Mouse (Mus musculus): ENCODE data around the gene Gm10203.
A peak's percentile ranks its signal among the peaks of the same experiment; 100 is the strongest.
"Not testable (repeated sequence)": the region's sequence is repeated elsewhere in the genome, so short reads cannot be mapped to it uniquely, and the experiment has no call there.

Gm10203 gene

GRCm38 (mm10) chr6:149129870-149130269, at the start of gene Gm10203:
Gene Gm10203, plus strand, starts transcription at chr6:149130170.
- DNase-seq (ENCODE audit: inconsistent age in 2 of 2, low spot score in 1 of 2) = not testable (repeated sequence)

DNA sequence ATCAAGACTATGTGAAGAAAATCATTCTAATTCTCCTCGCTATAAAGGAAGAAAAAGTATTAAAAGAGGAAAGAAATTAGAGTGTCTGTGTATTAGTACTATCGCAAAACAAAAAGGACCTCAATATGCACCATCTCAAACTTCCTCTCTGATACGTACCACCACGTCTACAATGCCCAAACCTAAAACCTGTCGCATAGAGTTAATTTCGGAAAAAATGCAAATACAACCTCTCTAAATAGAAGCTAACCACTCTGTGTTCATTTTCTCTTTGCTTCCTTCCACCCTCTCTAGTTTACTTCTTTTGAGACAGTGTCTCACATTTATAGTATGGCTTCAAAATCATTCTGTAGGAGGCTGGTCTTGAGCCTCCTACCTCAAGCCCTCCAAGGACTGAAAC, 37.6 kb upstream of the Gm10203 start:
- no peak for DNase-seq (ENCODE audit: inconsistent age in 2 of 2, low spot score in 1 of 2)

GRCm38 (mm10) chr6:149093465-149093864, 36.5 kb upstream of the Gm10203 start:
- peak; percentile 33 to 75 for DNase-seq (ENCODE audit: inconsistent age in 2 of 2, low spot score in 1 of 2)

DNA sequence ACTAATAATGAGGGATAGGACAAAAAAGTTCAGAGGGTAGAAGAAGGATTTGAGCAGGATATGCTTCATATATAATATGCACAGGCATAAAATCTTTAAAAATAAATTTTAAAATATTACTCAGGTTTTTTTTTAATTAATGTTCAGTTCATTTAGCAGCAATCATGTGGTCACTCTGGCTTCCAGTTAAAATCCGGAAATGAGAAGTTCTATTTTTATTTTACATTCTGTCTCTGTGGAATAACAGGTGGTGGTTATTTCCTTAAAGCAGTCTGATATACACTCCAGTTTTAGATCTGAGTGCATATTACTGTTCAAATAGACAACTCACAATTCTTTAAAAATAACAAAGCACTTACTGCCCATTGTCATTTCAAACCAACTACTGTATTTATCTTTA, 35.4 kb upstream of the Gm10203 start:
- no peak for DNase-seq (ENCODE audit: inconsistent age in 2 of 2, low spot score in 1 of 2)

DNA sequence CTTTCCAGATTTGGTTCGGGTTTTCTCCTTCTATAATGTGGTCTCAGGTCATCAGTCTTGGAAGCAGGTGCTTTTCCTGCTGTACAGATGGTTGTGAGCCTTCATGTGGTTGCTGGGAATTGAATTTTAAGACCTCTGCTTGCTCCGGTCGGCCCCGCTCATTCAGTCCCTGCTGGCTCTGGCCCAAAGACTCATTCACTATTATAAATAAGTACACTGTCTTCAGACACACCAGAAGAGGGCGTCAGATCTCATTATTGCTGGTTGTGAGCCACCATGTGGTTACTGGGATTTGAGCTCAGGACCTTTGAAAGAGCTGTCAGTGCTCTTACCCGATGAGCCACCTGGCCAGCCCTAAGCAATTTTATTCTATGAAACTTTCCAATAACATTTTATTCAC, 34.6 kb upstream of the Gm10203 start:
- peak in 1 of 2 experiments; percentile 43 for DNase-seq (ENCODE audit: inconsistent age in 2 of 2, low spot score in 1 of 2)

GRCm38 (mm10) chr6:149096233-149096632, 33.7 kb upstream of the Gm10203 start:
- no peak for DNase-seq (ENCODE audit: inconsistent age in 2 of 2, low spot score in 1 of 2)

DNA sequence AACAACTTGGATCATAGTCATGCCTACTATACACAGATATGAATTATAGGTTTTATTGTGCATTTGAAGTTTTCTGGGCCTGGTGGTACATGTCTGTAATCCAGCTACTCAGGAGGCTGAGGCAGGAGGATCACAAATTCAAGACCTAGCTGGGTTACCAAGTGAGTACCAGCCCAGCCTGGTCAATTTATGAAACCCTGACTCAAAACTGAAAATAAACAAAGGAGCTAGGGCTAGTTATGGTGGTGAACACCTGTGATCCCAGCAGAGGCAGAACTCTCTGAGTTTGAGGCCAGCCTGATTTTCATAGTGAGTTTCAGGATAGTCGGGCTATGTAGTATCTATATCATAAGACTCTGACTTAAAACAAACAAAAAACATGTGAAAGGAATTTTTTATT, 32.7 kb upstream of the Gm10203 start:
- no peak for DNase-seq (ENCODE audit: inconsistent age in 2 of 2, low spot score in 1 of 2)

DNA sequence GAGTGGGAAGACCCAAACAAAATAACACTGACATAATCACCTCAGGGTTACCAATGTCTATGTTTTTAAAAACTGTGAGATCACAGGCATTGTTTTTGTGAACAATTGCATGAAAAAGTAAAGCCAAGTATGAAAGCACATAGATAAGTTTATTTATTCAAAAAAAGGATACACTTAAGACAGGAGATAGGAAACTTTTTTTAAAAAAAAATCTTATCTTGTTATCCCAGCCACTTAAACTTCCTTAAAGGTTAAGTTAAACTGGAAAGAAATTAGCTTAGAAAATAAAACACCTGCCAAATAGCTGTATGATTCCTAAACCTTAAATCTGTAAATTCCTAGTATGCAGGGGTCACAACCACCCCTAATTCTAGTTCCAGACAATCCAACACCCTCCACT, 31.0 kb upstream of the Gm10203 start:
- no peak for DNase-seq (ENCODE audit: inconsistent age in 2 of 2, low spot score in 1 of 2)

- peak; percentile 73 to 93 for DNase-seq (ENCODE audit: inconsistent age in 2 of 2, low spot score in 1 of 2)
Measured at GRCm38 (mm10) chr6:149100174-149101075, 29.5 kb upstream of the Gm10203 start.

- peak; percentile 89 to 96 for DNase-seq (ENCODE audit: inconsistent age in 2 of 2, low spot score in 1 of 2)
Measured at GRCm38 (mm10) chr6:149101076-149101942, 28.7 kb upstream of the Gm10203 start, which contains the start of gene Dennd5b. Gene Dennd5b, minus strand, starts transcription at chr6:149101680.

GRCm38 (mm10) chr6:149101943-149102243, 28.1 kb upstream of the Gm10203 start:
- no peak for DNase-seq (ENCODE audit: inconsistent age in 2 of 2, low spot score in 1 of 2)

- DNase-seq (ENCODE audit: inconsistent age in 2 of 2, low spot score in 1 of 2) = no peak
Measured at GRCm38 (mm10) chr6:149103451-149103850, 26.5 kb upstream of the Gm10203 start.

- DNase-seq (ENCODE audit: inconsistent age in 2 of 2, low spot score in 1 of 2) = no peak
Measured at GRCm38 (mm10) chr6:149107615-149108014, 22.4 kb upstream of the Gm10203 start.

- DNase-seq (ENCODE audit: inconsistent age in 2 of 2, low spot score in 1 of 2) = peak in 1 of 2 experiments; percentile 47
Measured at GRCm38 (mm10) chr6:149108909-149109308, 21.1 kb upstream of the Gm10203 start.

GRCm38 (mm10) chr6:149116992-149117391, 13.0 kb upstream of the Gm10203 start:
- DNase-seq (ENCODE audit: inconsistent age in 2 of 2, low spot score in 1 of 2) = no peak

DNA sequence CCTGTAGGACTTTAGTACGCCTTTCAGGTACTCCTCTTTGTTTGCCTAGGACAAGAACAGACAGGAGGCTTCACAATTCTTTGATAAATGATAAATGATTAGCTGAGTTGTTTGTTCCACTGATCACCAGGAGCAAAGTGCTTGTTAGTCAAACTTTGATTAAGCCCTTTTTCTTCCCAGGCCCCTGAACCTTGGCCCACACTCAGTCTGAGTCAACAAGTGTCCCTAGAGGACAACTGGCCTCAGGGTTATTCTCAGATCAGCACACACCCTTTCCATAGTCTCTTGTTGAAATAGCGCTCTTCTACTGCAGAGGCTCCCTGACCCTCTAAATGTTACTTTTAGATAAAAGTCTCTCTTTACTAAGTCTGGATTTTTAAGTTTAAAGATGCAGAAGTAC, 11.0 kb upstream of the Gm10203 start:
- DNase-seq (ENCODE audit: inconsistent age in 2 of 2, low spot score in 1 of 2) = peak; percentile 36 to 85

- peak in 1 of 2 experiments; percentile 93 for DNase-seq (ENCODE audit: inconsistent age in 2 of 2, low spot score in 1 of 2)
Measured at GRCm38 (mm10) chr6:149119853-149120252, 10.1 kb upstream of the Gm10203 start.

DNA sequence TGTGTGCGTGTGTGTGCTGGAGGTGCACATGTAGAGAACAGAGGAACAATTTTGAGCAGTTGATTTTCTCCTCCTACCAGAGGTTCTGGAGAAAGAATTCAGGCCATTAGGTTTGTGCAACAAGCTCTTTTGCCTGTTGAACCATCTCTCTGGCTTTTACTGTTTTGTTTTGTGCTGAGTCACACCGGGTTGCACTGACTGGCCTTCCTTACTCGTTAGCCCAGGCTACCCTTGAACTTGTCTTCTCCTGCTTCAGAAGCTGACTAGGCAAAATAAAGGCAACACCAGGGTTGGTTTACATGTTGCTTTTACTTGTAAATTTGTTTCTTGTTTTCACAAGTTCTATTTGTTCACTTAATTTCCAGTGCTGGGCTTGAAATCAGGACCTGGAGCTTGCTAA, 6.9 kb upstream of the Gm10203 start:
- DNase-seq (ENCODE audit: inconsistent age in 2 of 2, low spot score in 1 of 2) = no peak

GRCm38 (mm10) chr6:149126675-149127074, 3.3 kb upstream of the Gm10203 start:
- peak; percentile 38 to 82 for DNase-seq (ENCODE audit: inconsistent age in 2 of 2, low spot score in 1 of 2)

DNA sequence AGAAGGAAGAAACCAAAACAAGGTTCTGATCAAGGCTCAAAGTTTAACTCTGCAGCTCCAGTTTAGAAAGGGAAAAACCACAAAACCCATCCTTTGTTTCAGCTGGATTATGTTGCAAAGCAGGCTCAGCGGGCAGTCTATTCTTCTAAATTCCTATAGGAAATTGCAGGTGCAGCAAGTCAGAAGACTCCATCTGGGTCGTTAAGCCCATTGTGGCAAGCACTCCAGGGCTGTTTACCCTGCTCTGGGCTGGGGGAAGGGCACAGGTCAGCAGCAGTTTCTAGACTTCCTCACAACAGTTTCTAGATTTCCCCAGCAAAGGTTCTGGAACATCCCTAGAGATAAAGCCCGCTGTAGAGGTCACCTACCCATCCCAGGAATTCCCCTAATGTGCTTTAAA, 1.1 kb downstream of the Gm10203 start:
- DNase-seq (ENCODE audit: inconsistent age in 2 of 2, low spot score in 1 of 2) = no peak

DNA sequence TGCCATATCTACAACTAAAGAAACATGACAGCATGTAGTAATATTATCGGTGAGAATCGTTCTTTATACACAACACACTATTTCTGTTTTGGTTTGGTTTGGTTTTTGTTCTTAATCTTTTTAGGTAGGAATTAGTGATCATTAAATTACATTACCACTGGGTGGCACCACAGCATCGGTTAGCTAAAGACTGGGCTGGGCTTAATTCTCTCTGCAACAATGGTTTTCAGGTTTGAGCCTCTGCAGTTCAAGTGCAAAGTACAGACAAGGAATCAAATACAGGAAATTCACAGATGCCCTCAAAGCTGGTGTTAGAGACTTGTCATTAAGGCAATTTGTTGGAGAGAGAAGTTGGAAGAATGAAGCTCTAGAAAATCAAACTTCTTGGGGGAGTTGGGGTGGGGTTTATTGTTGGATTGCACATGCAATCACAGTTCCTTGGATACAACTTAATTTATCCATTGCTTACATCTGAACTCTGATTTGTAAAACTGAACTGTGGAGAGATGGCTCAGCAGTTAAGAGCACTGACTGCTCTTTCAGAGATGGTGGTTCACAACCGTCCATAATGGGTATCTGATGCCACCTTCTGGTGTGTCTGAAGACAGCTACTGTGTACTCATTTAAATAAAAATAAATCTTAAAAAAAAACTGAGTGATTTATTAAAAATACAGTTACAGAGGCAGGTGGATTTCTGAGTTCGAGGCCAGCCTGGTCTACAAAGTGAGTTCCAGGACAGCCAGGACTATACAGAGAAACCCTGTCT, 2.5 kb downstream of the Gm10203 start:
- DNase-seq (ENCODE audit: inconsistent age in 2 of 2, low spot score in 1 of 2) = peak in 1 of 2 experiments; percentile 80

Data from adrenal gland, adult (tissue).